Mouse (Mus musculus): Measurements from ENCODE around the gene Fam234b.

DNA sequence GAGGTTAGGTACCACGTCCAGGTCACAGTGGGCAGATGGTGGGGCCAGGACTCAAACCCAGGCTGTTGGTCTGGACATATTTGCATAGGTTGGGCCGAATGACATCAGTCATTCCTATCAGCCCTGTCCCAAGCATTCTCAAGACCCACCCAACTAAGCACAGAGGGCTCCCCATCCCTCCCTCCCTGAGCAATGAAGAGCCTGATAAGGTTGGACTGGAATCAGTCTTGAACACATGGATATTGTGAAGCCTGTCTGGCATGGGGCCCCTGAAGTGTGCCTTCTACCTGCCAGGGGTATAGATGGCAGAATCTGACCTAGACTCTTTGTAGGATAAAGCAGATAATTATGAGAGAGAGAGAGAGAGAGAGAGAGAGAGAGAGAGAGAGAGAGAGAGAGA lies 32.1 kb upstream of the Fam234b start:
- TF ChIP-seq CTCF (IDR thresholded peaks at IDR 0.05; ENCODE audit: extremely low read depth, insufficient read length, insufficient replicate concordance, low read depth, low read length) (no peak), POLR2A (IDR thresholded peaks at IDR 0.05; ENCODE audit: low read depth, low read length) (no peak)

All from small intestine, adult 2 months (tissue).